Mouse (Mus musculus) liver, postnatal 0 days (tissue): ENCODE data around the gene Cep126.

Experiments
- CTCF ChIP-seq: sonication (generic); IDR thresholded peaks from 2 replicates; pipeline ENCODE4 v1.5.1; 2016; ENCODE audit warnings: antibody characterized with exemption, low read depth
- EP300 ChIP-seq: IDR thresholded peaks from 2 replicates; pipeline ENCODE4 v1.6.1; 2016; ENCODE audit warnings: antibody characterized with exemption, low read depth, mild to moderate bottlenecking

- TF ChIP-seq EP300 (no peak), CTCF (no peak)
These were observed 45.5 kb upstream of the Cep126 start for GRCm38 (mm10) chr9:8179554-8179953.
